Mouse (Mus musculus): ENCODE measurements around the gene Rarb.

DNA sequence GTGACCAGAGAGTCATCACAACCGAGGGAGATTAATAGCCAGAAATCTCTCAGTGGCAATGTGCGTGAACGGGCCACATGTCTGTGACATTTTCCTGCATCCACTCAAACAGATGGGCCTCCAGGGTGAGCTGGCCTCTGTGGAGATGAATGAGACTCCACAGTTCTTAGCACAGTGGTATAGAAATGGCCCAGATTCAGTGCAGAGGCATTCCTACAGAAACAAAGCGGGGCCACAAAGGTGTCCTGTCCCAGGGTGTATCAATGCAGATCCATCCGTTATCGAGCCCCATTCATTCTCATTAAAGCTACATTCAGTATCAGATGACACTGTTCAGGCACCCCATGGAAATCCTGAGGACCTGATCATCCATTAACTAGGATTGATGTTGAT, 22.6 kb upstream of the Rarb start:
- TF ChIP-seq CTCF (IDR thresholded peaks at IDR 0.05; ENCODE audit: low read depth, low read length) (no peak), POLR2A (IDR thresholded peaks at IDR 0.05; ENCODE audit: borderline replicate concordance, low read depth, low read length) (no peak)
